Mouse (Mus musculus) thymus, adult 18-20 months (tissue): ENCODE data around the gene Ripk3.

Experiments
- DNase-seq, 2 experiments: peaks; one replicate each; pipeline ENCODE4 v3.0.0; 2022; ENCODE audit warnings: mixed read lengths in 2 of 2

Gene Ripk3

DNA sequence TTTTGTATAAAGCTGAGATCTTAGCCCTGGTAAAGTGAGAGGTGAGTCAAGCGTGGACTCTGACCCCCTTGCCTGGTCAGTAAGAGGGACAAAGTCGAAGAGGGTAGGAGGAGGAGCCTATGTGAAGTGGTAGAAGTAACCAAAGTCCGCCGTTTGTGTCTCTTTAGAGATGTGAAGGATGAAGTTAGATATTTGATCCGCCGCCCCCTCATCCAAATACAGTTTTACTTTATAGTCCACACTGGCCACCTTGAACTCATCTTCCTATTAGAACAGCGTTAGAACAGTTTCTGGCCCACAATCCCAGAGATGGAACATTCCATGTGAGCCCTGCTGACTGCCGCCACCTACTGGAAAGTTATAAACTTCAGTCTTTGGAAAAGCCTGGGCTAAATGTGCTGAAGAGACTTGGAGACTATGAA is 30.3 kb downstream of the Ripk3 start, which contains the start of gene Cideb:
Gene Cideb, minus strand, starts transcription at position 96 of the 422 bp plus-strand sequence.
- DNase-seq: no peak

DNA sequence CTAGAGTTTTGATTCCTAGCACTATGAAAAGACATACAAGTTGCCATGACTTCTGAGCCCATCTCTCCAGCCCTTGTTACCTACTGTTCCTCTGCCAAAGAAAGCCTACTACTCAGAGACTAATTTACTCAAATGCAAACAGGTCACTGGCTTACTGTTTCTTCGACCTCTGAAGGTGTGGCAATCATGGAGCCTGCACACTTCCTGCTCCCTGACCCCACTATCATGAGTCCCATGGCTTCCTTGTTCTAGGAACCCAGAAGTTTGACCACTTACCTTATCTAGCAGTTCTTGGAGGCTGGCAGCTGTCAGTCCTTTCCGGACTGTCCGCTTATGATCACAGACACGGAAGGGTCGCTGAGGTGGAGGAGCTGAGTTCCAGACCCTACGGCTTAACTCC is 31.1 kb downstream of the Ripk3 start:
- DNase-seq: no peak

DNA sequence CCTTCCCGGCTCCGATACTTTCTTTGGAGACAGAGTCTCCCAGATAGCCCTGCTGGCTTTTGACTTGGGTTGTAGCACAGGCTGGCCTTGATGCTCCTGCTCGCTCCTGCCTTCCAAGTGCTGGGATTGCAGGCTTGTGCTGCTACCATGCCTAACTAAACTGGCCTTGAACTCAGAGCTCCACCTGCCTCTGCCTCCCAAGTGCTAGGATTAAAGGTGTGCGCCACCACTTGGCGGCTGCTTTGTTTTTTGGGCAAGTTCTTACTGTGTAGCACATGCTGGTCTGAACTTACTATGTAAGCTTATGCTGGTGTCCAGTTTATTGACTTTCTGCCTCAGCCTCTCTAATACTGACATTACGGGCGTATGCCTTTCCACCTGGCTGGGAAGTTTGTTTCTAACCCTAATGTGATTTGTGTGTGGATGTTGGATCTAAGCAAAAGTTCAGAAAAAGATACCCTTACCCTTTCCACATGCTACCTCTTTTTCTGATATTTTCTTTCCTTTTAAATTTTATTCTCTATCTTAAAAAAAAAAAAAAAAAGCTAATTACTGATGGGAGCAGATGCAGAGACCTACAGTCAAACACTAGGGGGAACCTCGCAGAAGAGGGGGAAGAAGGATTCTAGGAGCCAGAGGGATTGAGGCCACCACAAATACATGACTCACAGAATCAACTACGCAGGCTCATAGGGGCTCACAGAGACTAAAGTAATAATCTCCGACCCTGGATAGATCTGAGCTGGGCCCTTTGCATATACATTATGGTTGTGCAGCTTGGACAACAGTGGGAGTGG is 41.4 kb downstream of the Ripk3 start:
- DNase-seq: no peak

DNA sequence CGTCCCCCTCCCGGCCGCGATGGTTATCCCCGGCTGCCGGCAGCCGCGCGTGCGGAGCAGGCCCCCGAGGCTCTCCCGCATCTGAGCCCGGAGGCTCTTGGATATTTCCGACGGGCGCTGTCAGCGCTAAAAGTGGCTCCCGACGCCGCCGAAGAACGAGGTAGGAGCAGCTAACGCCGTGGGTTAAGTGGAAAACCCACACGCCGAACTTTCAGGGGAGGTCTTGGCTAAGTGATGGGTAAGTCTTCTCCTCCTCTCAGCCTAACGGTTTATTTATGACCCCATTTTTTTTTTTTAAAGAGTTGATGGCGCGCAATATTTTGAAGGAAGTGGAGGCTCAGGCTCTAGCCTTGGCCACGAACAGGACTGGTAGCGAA is 42.8 kb downstream of the Ripk3 start:
- DNase-seq: no peak

DNA sequence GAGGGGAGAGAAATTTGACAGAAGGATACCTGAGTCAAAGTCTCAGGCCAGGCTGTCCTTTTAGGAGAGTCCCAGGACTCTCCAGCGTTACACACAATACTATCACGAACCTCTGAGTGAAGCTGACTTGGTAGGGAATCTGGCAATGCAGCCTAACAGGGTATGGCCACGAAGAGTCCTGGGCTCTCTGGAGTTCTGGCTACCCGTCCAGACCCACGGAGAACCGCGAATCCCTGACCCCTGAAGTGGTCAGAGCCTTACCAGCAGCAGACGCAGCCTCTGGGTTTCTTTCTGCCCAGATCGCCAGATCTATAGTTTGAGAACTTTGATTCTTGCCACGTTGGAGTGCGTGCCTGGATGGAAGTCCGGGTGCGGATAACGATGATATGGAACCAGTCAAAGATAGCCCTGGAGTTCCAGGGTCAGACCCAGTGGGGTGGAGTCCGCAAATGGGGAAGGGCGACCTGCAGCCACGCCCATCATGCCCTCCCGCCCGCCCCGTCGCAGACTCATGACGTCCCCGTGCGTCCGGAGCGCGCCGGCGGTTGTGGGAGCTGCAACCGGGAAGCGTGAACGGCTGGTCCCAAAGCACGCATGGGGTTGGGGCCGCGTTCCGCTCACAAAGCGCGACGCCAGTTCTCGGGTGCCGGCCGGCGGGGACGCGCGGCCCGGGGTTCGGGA is 43.3 kb downstream of the Ripk3 start, which contains the start of the genes Dhrs1 and Nop9:
Gene Dhrs1, minus strand, starts transcription at position 511 of the 681 bp plus-strand sequence.
Gene Nop9, plus strand, starts transcription at position 514 of the 681 bp plus-strand sequence.
- DNase-seq: peak; percentile 75

DNA sequence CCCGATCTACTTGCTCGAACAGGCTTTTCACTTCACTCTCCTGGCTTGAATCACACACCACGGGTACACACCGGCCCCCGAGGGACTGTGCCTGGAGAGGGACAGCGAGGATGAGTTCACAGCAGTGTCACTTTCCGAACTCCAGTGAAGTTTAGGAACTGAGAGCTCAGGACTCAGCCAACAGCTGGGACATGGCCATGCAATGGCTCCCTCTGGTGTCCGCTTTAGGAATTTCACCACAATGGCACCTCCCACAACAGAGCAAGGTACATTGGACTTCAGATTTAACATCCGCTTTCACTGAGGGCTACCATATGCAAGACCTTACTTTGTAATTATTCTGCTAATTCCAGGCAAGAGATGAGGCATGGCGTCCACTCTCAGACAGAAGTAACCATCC is 45.0 kb downstream of the Ripk3 start:
- DNase-seq: peak; percentile 65 to 74

DNA sequence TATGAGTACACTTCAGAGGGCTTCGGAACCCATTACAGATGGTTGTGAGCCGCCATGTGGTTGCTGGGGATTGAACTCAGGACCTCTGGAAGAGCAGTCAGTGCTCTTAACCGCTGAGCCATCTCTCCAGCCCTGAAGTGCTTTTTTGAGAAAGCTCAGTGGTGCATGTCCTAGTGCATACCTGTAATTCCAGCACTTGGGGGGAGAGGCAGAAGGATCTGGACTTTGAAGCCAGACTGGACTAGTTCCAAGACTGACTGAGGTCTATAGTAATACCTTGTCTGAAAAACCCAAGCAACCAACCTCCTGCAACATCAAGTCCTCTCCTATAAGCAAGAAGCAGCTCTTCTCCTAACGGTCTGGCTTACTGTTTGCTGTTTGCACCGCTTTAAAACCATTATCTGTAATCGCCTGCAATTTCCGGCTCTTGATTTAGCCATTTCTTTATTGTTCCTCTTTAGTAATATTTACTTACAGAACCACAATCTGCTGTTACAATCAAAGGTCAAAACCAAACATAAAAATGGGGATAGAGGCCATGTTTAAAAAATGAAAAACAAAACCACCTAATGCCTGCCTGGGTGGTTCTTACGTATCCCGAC is 51.5 kb downstream of the Ripk3 start:
- DNase-seq: no peak

DNA sequence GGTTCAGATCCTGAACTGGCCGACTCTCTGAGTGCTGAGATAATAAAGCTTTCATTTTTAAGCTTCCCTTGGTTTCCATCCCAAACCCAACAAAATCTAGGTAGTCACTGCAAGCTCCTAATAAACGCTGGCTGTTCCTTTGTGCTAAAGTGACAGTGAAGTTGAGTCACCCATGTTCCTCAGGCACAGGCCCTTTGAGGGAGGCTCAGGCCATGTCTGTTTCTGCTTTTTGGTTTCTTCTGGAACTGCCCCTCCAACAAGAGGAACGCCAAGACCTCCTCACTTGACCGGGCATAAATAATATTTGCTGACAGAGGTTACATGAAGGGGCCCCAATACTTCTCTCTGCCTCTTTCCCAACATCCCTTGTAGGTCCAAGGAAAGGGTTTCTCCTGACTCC is 52.9 kb downstream of the Ripk3 start:
- DNase-seq: no peak

DNA sequence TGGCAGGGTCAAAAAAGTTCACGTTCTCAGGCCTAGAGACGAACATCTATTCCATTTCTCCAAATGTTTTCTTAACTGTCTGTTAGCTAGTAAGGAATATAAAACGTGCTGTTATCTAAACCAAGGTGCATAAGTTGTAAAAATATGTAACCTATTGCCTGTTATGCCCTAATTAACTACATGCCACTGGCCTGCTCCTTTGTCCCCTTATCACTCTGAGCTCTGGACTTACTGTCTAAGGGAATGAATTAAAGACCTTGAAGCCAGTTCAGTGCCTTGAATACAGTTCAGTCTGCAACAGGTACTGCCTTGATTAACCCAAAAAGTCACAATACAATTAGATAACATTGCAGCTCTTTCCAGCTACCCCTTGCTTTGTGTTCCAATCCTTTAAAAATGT is 53.3 kb downstream of the Ripk3 start:
- no peak for DNase-seq
